Mouse (Mus musculus): ENCODE measurements around the gene 2210011C24Rik.
"Not testable (repeated sequence)": the region's sequence is repeated elsewhere in the genome, so short reads cannot be mapped to it uniquely, and the experiment has no call there.

Gene 2210011C24Rik

GRCm38 (mm10) chr8:84021096-84021495 lies 9.1 kb upstream of the 2210011C24Rik start, which contains the start of gene Palm3:
Palm3 (plus strand) TSS chr8:84021471.
- no peak for DNase-seq (ENCODE audit: extremely low read depth, insufficient read length, low spot score)

GRCm38 (mm10) chr8:84019738-84020137 lies 7.8 kb upstream of the 2210011C24Rik start:
- DNase-seq (ENCODE audit: extremely low read depth, insufficient read length, low spot score), result no peak

GRCm38 (mm10) chr8:84015833-84016232 lies 3.9 kb upstream of the 2210011C24Rik start:
- DNase-seq (ENCODE audit: extremely low read depth, insufficient read length, low spot score), result no peak

- no peak for DNase-seq (ENCODE audit: extremely low read depth, insufficient read length, low spot score)
These were observed 661 bp upstream of the 2210011C24Rik start for GRCm38 (mm10) chr8:84012499-84013165.

GRCm38 (mm10) chr8:84010625-84011611 lies 1.1 kb downstream of the 2210011C24Rik start:
- no peak for DNase-seq (ENCODE audit: extremely low read depth, insufficient read length, low spot score)

GRCm38 (mm10) chr8:84009876-84010275 lies 2.1 kb downstream of the 2210011C24Rik start:
- DNase-seq (ENCODE audit: extremely low read depth, insufficient read length, low spot score), result peak; percentile 50

- no peak for DNase-seq (ENCODE audit: extremely low read depth, insufficient read length, low spot score)
These were observed 3.6 kb downstream of the 2210011C24Rik start for GRCm38 (mm10) chr8:84008362-84008761.

- DNase-seq (ENCODE audit: extremely low read depth, insufficient read length, low spot score), result not testable (repeated sequence)
These were observed 6.5 kb downstream of the 2210011C24Rik start for GRCm38 (mm10) chr8:84005502-84005901.

GRCm38 (mm10) chr8:84004533-84005201 lies 7.3 kb downstream of the 2210011C24Rik start:
- peak; percentile 98 for DNase-seq (ENCODE audit: extremely low read depth, insufficient read length, low spot score)

GRCm38 (mm10) chr8:84003612-84004246 lies 8.2 kb downstream of the 2210011C24Rik start:
- no peak for DNase-seq (ENCODE audit: extremely low read depth, insufficient read length, low spot score)

- DNase-seq (ENCODE audit: extremely low read depth, insufficient read length, low spot score), result no peak
These were observed 8.9 kb downstream of the 2210011C24Rik start for GRCm38 (mm10) chr8:84002957-84003611.

GRCm38 (mm10) chr8:84001281-84002000 lies 10.5 kb downstream of the 2210011C24Rik start, which contains the start of gene 1700067K01Rik:
1700067K01Rik (plus strand) TSS chr8:84001502.
- no peak for DNase-seq (ENCODE audit: extremely low read depth, insufficient read length, low spot score)

- DNase-seq (ENCODE audit: extremely low read depth, insufficient read length, low spot score), result no peak
These were observed 12.1 kb downstream of the 2210011C24Rik start for GRCm38 (mm10) chr8:83999825-84000224.

GRCm38 (mm10) chr8:83999057-83999705 lies 12.8 kb downstream of the 2210011C24Rik start:
- DNase-seq (ENCODE audit: extremely low read depth, insufficient read length, low spot score), result no peak

GRCm38 (mm10) chr8:83998231-83999056 lies 13.5 kb downstream of the 2210011C24Rik start:
- DNase-seq (ENCODE audit: extremely low read depth, insufficient read length, low spot score), result peak; percentile 81

- peak; percentile 60 for DNase-seq (ENCODE audit: extremely low read depth, insufficient read length, low spot score)
These were observed 14.3 kb downstream of the 2210011C24Rik start, which contains the start of gene Samd1 for GRCm38 (mm10) chr8:83997511-83998141. Samd1 (plus strand) TSS chr8:83997672.

Measured in 3134 (cell line).